Mouse (Mus musculus): ENCODE measurements around the gene Rhof.

Gene Rhof

GRCm38 (mm10) chr5:123147569-123147968 lies 15.1 kb upstream of the Rhof start:
- DNase-seq, result no peak

- no peak for DNase-seq
Measured at GRCm38 (mm10) chr5:123146357-123146756, 13.9 kb upstream of the Rhof start.

- DNase-seq, result no peak
Measured at GRCm38 (mm10) chr5:123144746-123145590, 12.5 kb upstream of the Rhof start.

- DNase-seq, result no peak
Measured at GRCm38 (mm10) chr5:123143971-123144745, 11.7 kb upstream of the Rhof start.

GRCm38 (mm10) chr5:123143251-123143970 lies 10.9 kb upstream of the Rhof start:
- no peak for DNase-seq

GRCm38 (mm10) chr5:123142161-123143157 lies 10.0 kb upstream of the Rhof start, which contains the start of gene Setd1b:
Gene Setd1b, plus strand, starts transcription at chr5:123142193.
- peak; percentile 78 for DNase-seq

GRCm38 (mm10) chr5:123141555-123142160 lies 9.2 kb upstream of the Rhof start:
- no peak for DNase-seq

- DNase-seq, result peak; percentile 97
Measured at GRCm38 (mm10) chr5:123140694-123141554, 8.4 kb upstream of the Rhof start.

GRCm38 (mm10) chr5:123139722-123140627 lies 7.5 kb upstream of the Rhof start:
- peak; percentile 45 for DNase-seq

- DNase-seq, result peak; percentile 91
Measured at GRCm38 (mm10) chr5:123138953-123139721, 6.6 kb upstream of the Rhof start.

GRCm38 (mm10) chr5:123138230-123138911 lies 5.9 kb upstream of the Rhof start:
- DNase-seq, result peak; percentile 81

GRCm38 (mm10) chr5:123137910-123138229 lies 5.4 kb upstream of the Rhof start:
- no peak for DNase-seq

- DNase-seq, result peak; percentile 92
Measured at GRCm38 (mm10) chr5:123137044-123137909, 4.8 kb upstream of the Rhof start.

- peak; percentile 97 for DNase-seq
Measured at GRCm38 (mm10) chr5:123136361-123137043, 4.0 kb upstream of the Rhof start.

GRCm38 (mm10) chr5:123135471-123136360 lies 3.2 kb upstream of the Rhof start:
- DNase-seq, result peak; percentile 97
